Mouse (Mus musculus) layer of hippocampus, postnatal 25 days (tissue): ENCODE results near the gene Ep400. TPM values are rescaled to one million over a fixed set of nuclear protein-coding genes. Genes with fewer than 3 reads are reported as not detected.
"Not testable (repeated sequence)": the region's sequence is repeated elsewhere in the genome, so short reads cannot be mapped to it uniquely, and the experiment has no call there.

Experiments
- DNase-seq, 2 experiments: peaks; one replicate each; pipeline ENCODE4 v3.0.0; 2022; ENCODE audit warnings: mixed read lengths in 2 of 2, low spot score in 1 of 2; ENCODE audit errors: extremely low spot score in 1 of 2
- total RNA-seq, 2 experiments: library from RNA; stranded (reverse); gene quantifications; 2 replicates each; pipeline ENCODE4 v1.2.3; 2021

Gene Ep400
- total RNA-seq, 2 experiments from 2014 or later, result 91.9 to 107 TPM

DNA sequence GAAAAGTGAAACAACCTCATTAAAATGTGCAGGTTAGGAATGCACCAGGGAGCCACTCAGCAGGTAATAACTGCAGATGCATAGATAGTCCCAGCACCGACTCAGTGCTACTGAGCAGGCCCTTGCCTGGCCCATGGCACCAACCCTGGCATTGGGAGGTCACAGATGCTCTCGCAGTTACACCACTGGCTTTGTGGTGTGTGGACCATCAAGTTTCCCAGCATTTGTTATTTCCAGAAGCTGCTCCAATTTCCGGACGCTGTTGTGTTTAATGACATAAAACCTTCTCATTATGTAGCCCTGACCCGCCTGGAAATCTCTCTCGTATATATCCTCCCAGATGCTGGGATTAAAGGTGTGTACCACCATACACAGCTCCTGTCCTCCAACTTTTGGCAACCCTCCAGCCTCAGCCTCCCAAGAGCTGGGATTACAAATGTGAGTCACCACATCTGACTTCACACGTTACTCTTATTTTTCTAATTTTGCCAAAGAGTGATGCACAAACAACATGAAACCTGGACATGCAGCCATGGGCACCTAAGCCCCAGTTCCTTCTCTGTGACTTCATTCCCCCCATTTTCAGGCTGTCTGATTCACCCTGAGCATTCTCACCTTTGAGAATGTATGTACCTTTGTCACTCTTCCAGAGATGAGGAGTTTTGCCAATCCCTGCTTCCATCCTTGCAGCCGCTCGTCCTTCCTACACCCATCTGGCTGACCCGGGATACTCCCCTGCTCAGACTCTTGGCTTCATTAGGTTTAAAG, 10.4 kb upstream of the Ep400 start:
- no peak for DNase-seq

- DNase-seq, result peak; percentile 81 to 91
Measured at GRCm38 (mm10) chr5:110779998-110780760, 9.7 kb upstream of the Ep400 start, which contains the start of gene Pus1. Pus1 (minus strand) TSS chr5:110780659.

GRCm38 (mm10) chr5:110779276-110779997, 8.9 kb upstream of the Ep400 start:
- no peak for DNase-seq

DNA sequence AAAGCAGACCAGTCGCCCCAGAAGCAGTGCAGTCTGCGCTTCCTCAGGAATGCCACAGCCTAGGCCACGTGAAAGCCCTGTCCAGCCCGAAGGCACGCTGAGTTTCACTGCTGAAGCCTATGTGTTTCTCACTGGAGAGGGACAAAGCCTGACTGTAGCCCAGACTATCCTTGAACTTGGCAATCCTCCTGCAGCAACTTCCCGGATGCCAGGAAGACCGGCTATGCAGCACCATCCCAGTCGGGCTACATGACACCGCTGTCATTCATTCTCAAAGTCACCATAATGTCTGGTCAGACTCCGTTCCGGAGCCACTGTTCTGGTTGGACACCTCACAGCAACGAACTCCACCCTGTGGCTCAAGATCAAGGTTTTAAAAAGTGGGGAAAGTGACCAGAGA, 7.7 kb upstream of the Ep400 start:
- no peak for DNase-seq

DNA sequence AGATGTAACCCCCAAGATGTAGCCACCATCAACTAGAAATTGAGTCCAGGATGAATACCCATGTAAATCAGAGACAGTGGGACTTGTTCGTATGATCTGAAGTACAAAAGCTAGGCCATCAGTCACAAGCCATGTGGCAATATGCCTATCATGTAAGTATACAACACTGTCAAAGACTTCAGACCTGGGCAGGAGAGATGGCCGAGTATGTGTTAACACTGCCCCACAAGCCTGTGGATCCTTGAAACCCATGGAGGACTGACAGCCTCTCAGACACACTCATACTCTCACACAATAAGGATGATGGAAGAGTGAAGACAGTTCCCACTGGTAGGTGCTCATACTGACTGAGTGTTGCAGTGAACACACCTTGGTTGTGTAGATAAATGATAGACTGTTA, 5.6 kb upstream of the Ep400 start:
- no peak for DNase-seq

DNA sequence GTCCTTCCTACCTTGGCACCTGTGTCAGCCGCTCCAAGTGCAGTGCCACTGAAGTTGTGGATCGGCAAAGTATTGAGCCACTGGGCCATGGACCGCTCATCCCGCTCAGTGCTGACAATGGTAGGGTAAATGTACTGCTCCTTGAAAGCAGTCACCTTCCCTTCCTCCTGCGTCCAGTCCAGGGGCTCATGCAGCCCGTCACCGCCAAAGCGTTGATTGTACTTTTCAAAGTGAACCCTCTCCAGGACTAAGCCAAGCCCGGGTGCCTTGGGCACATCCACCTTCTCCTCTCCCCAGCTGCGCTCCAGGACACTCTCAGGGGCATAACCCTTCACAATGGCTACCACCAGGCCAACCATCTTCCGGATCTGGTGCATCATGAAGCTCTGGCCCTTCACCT, 4.0 kb upstream of the Ep400 start:
- DNase-seq, result no peak

DNA sequence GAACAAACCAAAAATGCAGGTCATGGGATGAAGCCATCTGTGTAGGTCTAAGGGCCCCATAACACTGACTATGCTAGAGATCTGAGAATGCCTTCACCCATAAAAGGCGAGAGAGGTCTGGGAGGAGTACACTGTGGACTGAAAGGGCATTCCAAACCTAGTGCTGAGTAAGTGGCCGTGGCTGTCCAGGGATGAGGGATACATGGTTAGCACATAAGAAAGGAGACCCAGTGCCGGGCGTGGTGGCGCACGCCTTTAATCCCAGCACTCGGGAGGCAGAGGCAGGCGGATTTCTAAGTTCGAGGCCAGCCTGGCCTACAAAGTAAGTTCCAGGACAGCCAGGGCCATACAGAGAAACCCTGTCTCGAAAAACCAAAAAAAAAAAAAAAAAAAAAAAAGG, 2.4 kb upstream of the Ep400 start:
- not testable (repeated sequence) for DNase-seq

DNA sequence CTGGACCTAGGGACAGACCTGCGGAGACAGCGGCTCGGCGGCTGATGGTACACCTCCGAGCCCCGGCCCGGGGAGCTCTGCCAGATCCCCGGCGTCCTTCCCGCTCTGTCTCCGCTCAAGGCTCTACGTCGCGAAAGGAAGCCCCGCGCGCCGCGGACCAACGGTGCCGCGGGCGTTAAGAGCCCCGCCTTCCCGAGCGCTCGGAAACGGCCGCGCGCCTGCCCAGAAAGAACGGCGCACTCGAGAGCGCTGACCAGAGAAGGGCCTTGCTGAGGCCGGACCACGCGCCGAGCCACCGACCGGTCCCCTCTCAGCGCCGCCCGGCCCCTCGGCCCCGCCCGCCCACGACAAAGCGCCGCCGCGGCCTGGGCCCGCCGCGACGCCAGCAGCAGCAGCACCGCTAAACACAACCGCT, 479 bp downstream of the Ep400 start:
- DNase-seq, result no peak

GRCm38 (mm10) chr5:110769272-110769671, 1.2 kb downstream of the Ep400 start:
- no peak for DNase-seq

DNA sequence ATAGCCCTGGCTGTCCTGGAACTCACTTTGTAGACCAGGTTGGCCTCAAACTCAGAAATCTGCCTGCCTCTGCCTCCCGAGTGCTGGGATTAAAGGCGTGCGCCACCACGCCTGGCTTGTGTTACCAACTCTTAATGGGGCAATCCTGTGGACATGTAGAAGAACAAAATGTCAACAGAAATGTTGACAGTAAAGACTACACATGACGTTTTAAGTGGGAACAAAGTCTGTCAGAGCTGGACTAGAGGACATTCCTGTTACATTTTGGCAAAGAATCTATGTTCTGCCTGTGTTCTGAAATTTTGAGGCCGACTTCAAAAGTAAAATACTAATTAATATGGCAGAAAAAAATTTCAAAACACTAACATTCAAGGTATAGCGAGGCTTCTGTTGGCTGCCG, 6.6 kb downstream of the Ep400 start:
- DNase-seq, result no peak

DNA sequence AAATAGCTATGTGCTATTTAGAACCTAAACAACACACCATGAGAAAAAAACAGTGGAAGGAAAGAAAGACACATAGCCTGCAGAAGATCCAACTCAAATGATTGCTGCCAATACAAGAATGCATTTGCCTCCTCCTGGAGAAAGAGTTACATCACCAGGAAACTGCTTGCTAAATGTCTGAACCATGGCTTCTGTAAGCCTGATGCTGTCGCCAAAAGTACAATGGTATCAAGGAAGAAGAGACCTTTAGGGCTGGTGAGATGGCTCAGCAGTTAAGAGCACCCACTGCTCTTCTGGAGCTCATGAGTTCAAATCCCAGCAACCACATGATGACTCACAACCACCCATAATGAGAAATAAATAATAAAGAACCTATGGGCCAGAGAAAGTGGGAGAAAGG, 25.5 kb downstream of the Ep400 start:
- no peak for DNase-seq

DNA sequence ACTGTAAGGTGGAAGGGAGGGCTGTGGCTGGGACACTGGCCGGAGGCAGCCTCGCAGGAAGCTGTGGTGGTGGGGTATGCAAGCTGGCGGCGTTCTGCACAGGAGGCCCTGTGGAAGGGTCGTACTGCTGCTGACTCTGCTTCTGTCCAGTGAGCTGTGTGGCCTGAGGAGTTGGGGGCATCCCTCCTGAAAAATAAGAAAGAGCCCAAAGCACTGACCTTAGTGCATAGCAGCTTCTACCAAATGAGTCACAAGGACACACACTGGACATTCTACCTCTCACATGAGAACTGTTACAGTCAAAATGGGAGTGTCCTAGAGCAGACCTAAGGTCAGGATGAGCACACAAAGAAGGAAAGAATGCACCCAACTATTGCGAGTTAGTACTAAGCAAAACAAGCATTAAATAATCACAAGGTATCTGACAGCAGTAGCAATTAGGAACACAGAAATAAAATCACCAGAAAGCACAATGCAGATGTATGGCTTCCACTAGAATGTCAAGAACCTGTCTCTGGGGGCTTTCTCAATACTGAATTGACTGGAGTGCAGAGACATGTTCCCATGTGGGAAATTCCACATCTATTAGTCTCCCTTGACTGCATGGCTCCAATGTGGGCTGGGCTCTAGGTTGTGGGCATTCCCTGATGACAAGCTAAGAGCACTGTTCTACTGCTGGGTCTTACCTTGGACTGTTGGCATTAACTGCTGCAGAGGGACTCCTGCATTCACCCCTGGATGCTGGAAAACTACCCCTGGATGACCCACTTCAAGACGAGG, 30.8 kb downstream of the Ep400 start:
- DNase-seq, result no peak

DNA sequence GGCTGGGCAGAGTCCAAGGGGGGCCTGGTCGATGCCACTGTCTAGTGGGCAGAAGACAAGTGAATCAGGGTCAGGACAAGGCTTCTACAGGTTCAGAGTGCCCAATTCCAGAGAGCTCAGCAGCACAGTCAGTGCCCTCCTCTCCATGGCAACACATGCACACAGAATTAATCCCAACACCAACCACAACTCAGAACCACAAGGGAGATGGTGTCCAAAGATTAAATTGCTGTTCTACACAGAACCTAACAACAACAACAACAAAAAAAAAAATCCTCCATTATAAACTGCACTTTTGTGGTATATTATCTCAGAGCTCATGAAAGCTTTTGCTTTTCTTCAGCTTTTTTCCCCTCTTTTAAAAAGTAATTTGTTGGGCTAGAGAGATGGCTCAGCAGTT, 34.9 kb downstream of the Ep400 start:
- no peak for DNase-seq

DNA sequence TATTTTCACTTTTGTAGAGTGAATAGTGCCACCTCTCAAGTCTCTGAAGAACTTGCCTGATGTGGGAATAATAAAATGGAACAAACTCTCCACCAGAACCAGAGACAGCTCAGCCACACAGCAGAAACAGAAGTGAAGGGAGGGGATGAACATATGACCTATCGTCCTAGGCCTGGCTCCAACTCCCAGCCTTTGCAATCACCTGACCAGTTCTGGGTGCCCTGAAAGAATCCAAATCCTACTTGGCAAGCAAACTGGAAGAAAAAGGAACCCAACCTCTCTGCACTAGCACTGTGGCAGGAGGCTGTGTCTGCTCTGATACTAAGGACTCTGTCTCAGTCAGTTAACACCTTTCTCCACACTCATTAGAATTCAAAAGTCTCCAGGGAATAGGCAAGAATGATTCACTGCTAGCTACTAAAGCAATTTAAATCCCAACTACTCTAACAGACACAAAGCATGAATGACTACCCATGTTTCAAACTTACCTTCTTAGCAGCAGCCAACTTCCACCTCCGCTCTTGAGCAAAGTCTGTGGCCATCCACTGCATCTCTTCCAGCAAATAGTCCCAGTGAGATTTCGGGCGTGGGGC, 37.2 kb downstream of the Ep400 start:
- no peak for DNase-seq

- DNase-seq, result no peak
Measured at GRCm38 (mm10) chr5:110731227-110731626, 39.3 kb downstream of the Ep400 start.

GRCm38 (mm10) chr5:110727850-110728249, 42.7 kb downstream of the Ep400 start:
- no peak for DNase-seq

DNA sequence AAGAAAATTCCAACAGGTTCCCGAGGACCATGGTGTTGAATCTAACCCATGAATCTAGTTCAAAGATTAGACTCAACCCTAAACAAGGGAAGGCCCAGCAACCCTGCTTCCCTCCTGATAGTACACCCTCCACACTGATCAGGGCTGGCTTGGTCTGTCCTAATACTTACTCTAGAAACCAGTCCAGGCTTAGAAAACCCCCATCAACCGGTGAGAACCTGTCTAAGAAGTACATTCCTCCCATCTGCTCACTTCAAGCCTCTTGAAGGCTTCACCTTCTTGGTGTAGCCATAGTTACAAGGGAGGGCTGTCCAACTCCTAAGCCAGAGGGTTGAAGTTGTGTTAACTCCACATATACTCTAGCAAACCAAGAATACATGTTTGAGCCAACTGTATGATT, 47.0 kb downstream of the Ep400 start:
- no peak for DNase-seq

GRCm38 (mm10) chr5:110721463-110721862, 49.1 kb downstream of the Ep400 start:
- DNase-seq, result not testable (repeated sequence)

DNA sequence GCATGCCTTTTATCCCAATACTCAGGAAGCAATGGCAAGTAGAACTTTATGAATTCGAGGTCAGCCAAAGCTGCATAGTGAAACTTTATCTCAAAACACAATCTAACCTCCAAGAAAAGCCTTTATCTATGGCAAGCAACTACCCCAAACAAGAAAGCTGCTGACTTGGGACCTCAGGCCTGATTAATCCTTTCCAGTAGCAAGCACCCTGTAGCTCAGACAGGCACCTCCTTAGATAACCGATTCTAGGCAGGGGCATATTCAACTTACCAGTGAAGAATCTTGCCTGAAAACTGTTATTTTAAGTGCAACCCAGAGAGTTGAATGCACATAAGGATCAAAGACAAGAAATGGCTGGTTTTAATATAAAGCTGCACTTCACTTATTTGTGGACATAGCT, 59.1 kb downstream of the Ep400 start:
- no peak for DNase-seq

DNA sequence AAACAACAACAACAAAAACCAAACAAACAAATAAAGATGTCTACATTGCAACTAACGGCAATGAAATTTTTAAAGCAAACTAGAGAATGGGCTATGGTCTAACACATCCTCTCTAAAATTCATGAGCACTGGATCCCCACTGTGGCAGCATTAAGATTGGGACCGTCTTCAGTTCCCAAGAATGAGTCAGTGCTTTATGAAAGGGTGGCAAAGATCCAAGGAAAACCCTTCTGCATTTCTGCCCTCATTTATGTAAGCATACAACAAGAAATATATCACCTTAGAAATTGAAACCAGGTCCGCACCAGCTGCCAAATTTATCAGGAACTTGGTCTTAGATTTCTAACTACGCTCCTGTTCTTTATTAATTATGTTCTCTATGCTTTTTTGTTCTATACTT, 61.3 kb downstream of the Ep400 start:
- DNase-seq, result no peak
